Mouse (Mus musculus): Measurements from ENCODE around the gene Slc30a2.
A peak's percentile ranks its signal among the peaks of the same experiment; 100 is the strongest.
"Not testable (repeated sequence)": the region's sequence is repeated elsewhere in the genome, so short reads cannot be mapped to it uniquely, and the experiment has no call there.

Gene Slc30a2

GRCm38 (mm10) chr4:134324655-134325054, 18.3 kb upstream of the Slc30a2 start:
- no peak for DNase-seq

- no peak for DNase-seq
Measured at GRCm38 (mm10) chr4:134326859-134327530, 16.0 kb upstream of the Slc30a2 start.

- DNase-seq = no peak
Measured at GRCm38 (mm10) chr4:134328151-134328550, 14.8 kb upstream of the Slc30a2 start.

- DNase-seq = no peak
Measured at GRCm38 (mm10) chr4:134328832-134329231, 14.1 kb upstream of the Slc30a2 start.

- no peak for DNase-seq
Measured at GRCm38 (mm10) chr4:134330281-134330680, 12.7 kb upstream of the Slc30a2 start.

- not testable (repeated sequence) for DNase-seq
Measured at GRCm38 (mm10) chr4:134341231-134341630, 1.8 kb upstream of the Slc30a2 start.

- no peak for DNase-seq
Measured at GRCm38 (mm10) chr4:134342213-134342779, 685 bp upstream of the Slc30a2 start.

GRCm38 (mm10) chr4:134344620-134345019, 1.6 kb downstream of the Slc30a2 start:
- DNase-seq = no peak

- DNase-seq = no peak
Measured at GRCm38 (mm10) chr4:134345802-134346201, 2.8 kb downstream of the Slc30a2 start.

GRCm38 (mm10) chr4:134348078-134348477, 5.1 kb downstream of the Slc30a2 start:
- DNase-seq = peak; percentile 56

- no peak for DNase-seq
Measured at GRCm38 (mm10) chr4:134348545-134348944, 5.6 kb downstream of the Slc30a2 start.

GRCm38 (mm10) chr4:134349829-134350228, 6.8 kb downstream of the Slc30a2 start:
- no peak for DNase-seq

- no peak for DNase-seq
Measured at GRCm38 (mm10) chr4:134350641-134351040, 7.7 kb downstream of the Slc30a2 start.

GRCm38 (mm10) chr4:134351329-134352260, 8.6 kb downstream of the Slc30a2 start:
- DNase-seq = no peak

- DNase-seq = no peak
Measured at GRCm38 (mm10) chr4:134352261-134352707, 9.3 kb downstream of the Slc30a2 start.

GRCm38 (mm10) chr4:134352929-134353328, 9.9 kb downstream of the Slc30a2 start:
- DNase-seq = no peak

- DNase-seq = no peak
Measured at GRCm38 (mm10) chr4:134353527-134354409, 10.8 kb downstream of the Slc30a2 start.

- DNase-seq = peak; percentile 77
Measured at GRCm38 (mm10) chr4:134355841-134356452, 13.0 kb downstream of the Slc30a2 start.

- peak; percentile 89 for DNase-seq
Measured at GRCm38 (mm10) chr4:134356591-134357460, 13.8 kb downstream of the Slc30a2 start.

- no peak for DNase-seq
Measured at GRCm38 (mm10) chr4:134357461-134357771, 14.4 kb downstream of the Slc30a2 start.

- DNase-seq = no peak
Measured at GRCm38 (mm10) chr4:134359649-134360048, 16.7 kb downstream of the Slc30a2 start.
